Mouse (Mus musculus) limb, embryonic 11.5 days (tissue): ENCODE measurements around the gene Itgb1bp2. TPM values are rescaled to one million over a fixed set of nuclear protein-coding genes. Genes with fewer than 3 reads are reported as not detected.
A peak's percentile ranks its signal among the peaks of the same experiment; 100 is the strongest.

ENCODE experiments used
- ATAC-seq: fragments of 200-750 bp; cut with Nextera tagmentation; 2 replicates; pipeline ENCODE4 v1.8.0; 2017; ENCODE audit warnings: low read depth; ENCODE audit not compliant: insufficient number of reproducible peaks, low FRiP score, low TSS enrichment
- DNase-seq: peaks from one replicate; pipeline ENCODE4 v3.0.0-alpha.2; 2015; ENCODE audit warnings: low spot score
- H3K27ac ChIP-seq: fragments of 300-500 bp; sonication (generic); replicated peaks from 2 replicates; pipeline ENCODE4 v1.5.1; 2014; ENCODE audit warnings: low read depth, mild to moderate bottlenecking, low read length
- H3K27me3 ChIP-seq: fragments of 300-500 bp; sonication (generic); 2 replicates; pipeline ENCODE4 v1.6.1; 2014; ENCODE audit warnings: mild to moderate bottlenecking, low read length, mixed read lengths; ENCODE audit not compliant: control insufficient read depth, insufficient read depth
- H3K36me3 ChIP-seq: fragments of 300-500 bp; sonication (generic); 2 replicates; pipeline ENCODE4 v1.6.1; 2014; ENCODE audit warnings: mild to moderate bottlenecking, low read length, moderate library complexity, mixed read lengths; ENCODE audit not compliant: control insufficient read depth, insufficient read depth
- H3K4me1 ChIP-seq: fragments of 300-500 bp; sonication (generic); 2 replicates; pipeline ENCODE4 v1.6.1; 2014; ENCODE audit warnings: low read length, mixed read lengths; ENCODE audit not compliant: control insufficient read depth, insufficient read depth
- H3K4me2 ChIP-seq: fragments of 300-500 bp; sonication (generic); 2 replicates; pipeline ENCODE4 v1.6.1; 2014; ENCODE audit warnings: low read depth, mild to moderate bottlenecking, moderate library complexity; ENCODE audit not compliant: severe bottlenecking
- H3K4me3 ChIP-seq: fragments of 300-500 bp; sonication (generic); 2 replicates; pipeline ENCODE4 v1.5.1; 2014; ENCODE audit warnings: low read depth, low read length
- H3K9ac ChIP-seq: fragments of 300-500 bp; sonication (generic); 2 replicates; pipeline ENCODE4 v1.6.1; 2014; ENCODE audit warnings: mild to moderate bottlenecking, low read length
- H3K9me3 ChIP-seq: fragments of 300-500 bp; sonication (generic); 2 replicates; pipeline ENCODE4 v1.6.1; 2016; ENCODE audit warnings: low read length; ENCODE audit not compliant: control insufficient read depth
- WGBS: fragments of 180-500 bp; shearing (Covaris S2); extraction: QIAGEN DNeasy Blood & Tissue Kit; methylation state at CpG from one replicate; pipeline ENCODE4 v1.1.7; 2014; 5-methylcytosine and 5-hydroxymethylcytosine counted together
- polyA plus RNA-seq: library from polyadenylated mRNA; unstranded; fragments of >200 nt; fragmentation: Nextera tagmentation; extraction: Ambion mirVana; gene quantifications from 2 replicates; pipeline ENCODE4 v1.2.1, GENCODE M21; 2014

Gene Itgb1bp2
- 2.4 and 3.5 TPM in 2 replicates for polyA plus RNA-seq

- ATAC-seq (no peak), DNase-seq (no peak)
- no peaks in the 10 kb centered on the region for H3K4me1 ChIP-seq
- H3K9me3 ChIP-seq: no peaks in the 10 kb centered on the region
- H3K27me3 ChIP-seq: 0 out of 2 replicates have a peak, but pooled peaks cover 2% of the 10 kb centered on the region
- H3K4me3 ChIP-seq: no peak within 1 kb of the TSS
- WGBS: 73% methylated on average over 4 of the region's 4 CpGs
- H3K36me3 ChIP-seq: peaks cover 5% of the 10 kb centered on the region; the same call in 1 of the 2 replicates
- no peak within 1 kb of the TSS for H3K4me2 ChIP-seq
- no peak within 1 kb of the TSS for H3K9ac ChIP-seq
- H3K27ac ChIP-seq: no peak within 1 kb of the TSS
These were observed at the start of gene Itgb1bp2 for GRCm38 (mm10) chrX:101448886-101449475. Itgb1bp2 (plus strand) TSS chrX:101449088.

DNA sequence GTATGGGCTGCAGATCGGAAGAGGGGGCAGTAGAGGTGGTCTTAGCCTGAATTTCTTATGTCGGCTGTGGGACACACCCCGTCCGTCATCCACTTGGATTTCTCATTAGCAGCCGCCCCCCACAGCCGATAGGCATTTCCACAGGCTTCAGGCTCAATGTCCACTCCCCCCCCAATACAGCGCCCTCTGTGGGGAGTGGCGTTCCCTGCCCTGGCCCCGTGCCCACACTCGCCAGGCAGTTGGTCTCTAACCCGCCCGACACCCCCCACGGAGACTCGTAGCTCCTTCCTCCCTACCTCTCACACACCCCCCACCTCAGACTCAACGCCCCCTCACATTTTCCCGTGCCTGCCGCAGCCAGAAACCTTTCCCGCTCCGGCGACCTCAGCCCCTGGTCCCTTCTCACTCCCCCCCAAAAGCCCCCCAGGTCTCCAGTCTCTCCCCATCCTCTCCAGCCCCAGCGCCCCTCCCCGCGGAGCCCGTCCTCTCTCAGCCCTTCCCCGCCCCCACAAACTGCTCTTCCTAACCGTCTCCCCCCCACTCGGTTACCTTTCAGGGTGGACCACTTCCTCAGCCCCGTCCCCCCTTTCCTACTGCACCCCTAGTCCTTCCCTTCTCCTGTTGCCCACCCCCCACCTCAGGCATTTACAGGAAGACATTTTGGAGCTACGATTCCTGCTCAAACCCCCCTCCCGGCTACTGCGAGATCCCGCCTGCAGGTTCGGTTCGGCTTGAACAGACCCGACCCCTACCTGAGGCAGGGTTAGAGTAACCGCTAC, 29.8 kb upstream of the Itgb1bp2 start:
- 0 out of 2 replicates have a peak, but pooled peaks have one; percentile 19 for ATAC-seq
- DNase-seq: peak; percentile 46
- Histone ChIP-seq H3K9me3 (no peaks in the 10 kb centered on the region), H3K9ac (peak overlapping the region; percentile 63), H3K27me3 (0 out of 2 replicates have a peak, but pooled peaks cover 3% of the 10 kb centered on the region), H3K4me2 (peak overlapping the region; percentile 50), H3K36me3 (0 out of 2 replicates have a peak, but pooled peaks cover 2% of the 10 kb centered on the region), H3K4me1 (peaks cover 8% of the 10 kb centered on the region; the same call in 1 of the 2 replicates), H3K4me3 (peak overlapping the region; percentile 53), H3K27ac (0 out of 2 replicates have a peak overlapping the region, but pooled peaks have one; percentile 14)
- WGBS: 27% methylated on average over 35 of the region's 36 CpGs

DNA sequence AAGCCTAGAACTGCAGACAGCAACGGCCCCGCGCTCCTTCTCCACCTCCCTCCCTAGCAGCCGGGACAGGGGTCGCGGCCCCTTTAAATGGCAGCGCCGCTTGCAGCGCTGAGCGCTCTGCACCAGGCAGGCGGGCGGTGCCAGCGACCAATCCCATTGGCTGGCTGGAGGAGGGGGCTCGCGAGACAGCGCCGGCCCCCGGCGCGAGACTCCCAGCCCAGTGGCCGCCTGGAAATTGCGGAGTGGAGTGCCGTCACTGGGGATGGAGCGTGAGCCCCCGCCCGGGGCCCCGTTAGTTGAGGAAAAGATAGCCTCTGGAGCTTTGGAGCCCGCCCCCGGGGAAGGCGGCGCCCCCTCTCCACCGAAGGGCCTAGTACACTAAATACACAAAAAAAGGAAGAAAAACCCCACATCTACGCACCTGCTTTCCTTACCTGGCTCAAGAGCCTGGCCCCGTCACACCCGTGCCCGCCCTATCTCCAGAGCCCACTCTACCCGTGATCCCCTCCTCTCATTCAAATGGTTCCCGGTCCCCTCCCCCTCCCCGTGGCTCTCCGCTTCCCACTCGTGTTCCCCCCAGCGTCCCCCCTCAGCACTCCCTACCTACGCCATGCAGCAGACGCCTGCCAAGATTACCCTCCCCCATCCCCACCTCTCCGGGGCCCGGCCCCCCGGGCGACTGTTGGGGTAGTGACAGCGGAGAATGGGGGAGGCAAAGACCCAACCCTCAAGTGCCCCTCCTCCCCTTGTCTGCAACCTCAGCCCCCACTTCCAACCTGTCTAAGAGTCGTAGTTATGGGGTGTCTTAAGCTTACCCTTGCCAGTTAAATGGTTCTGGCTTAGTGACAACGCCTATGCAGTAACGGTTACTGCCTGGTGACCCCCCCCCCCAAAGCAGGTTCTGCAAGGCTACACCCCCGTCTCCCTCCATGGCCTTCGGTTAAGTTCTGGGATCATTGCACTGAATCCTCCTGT, 28.9 kb upstream of the Itgb1bp2 start:
- H3K4me1 ChIP-seq: peaks cover 8% of the 10 kb centered on the region; the same call in 1 of the 2 replicates
- 0 out of 2 replicates have a peak overlapping the region, but pooled peaks have one; percentile 14 for H3K27ac ChIP-seq
- peak overlapping the region; percentile 53 for H3K4me3 ChIP-seq
- 0 out of 2 replicates have a peak, but pooled peaks cover 3% of the 10 kb centered on the region for H3K27me3 ChIP-seq
- peak overlapping the region; percentile 50 for H3K4me2 ChIP-seq
- peak overlapping the region; percentile 63 for H3K9ac ChIP-seq
- ATAC-seq: peak; percentile 94
- DNase-seq: peak; percentile 87
- WGBS: 16% methylated on average over 53 of the region's 54 CpGs
- no peaks in the 10 kb centered on the region for H3K9me3 ChIP-seq
- H3K36me3 ChIP-seq: 0 out of 2 replicates have a peak, but pooled peaks cover 2% of the 10 kb centered on the region

- Histone ChIP-seq H3K27ac (no peak within 1 kb of the TSS), H3K9me3 (no peaks in the 10 kb centered on the region), H3K9ac (0 out of 2 replicates have a peak within 1 kb of the TSS, but pooled peaks have one; percentile 0), H3K4me3 (peak within 1 kb of the TSS; percentile 53), H3K27me3 (0 out of 2 replicates have a peak, but pooled peaks cover 3% of the 10 kb centered on the region), H3K4me2 (peak within 1 kb of the TSS; percentile 38), H3K4me1 (peaks cover 8% of the 10 kb centered on the region; the same call in 1 of the 2 replicates), H3K36me3 (0 out of 2 replicates have a peak, but pooled peaks cover 2% of the 10 kb centered on the region)
- WGBS: 39% methylated on average over 4 of the region's 4 CpGs
- DNase-seq: no peak
- no peak for ATAC-seq
These were observed 28.2 kb upstream of the Itgb1bp2 start, which contains the start of gene Zmym3 for GRCm38 (mm10) chrX:101420700-101421095. Zmym3 (minus strand) TSS chrX:101420849.

GRCm38 (mm10) chrX:101423462-101423861, 25.4 kb upstream of the Itgb1bp2 start:
- Histone ChIP-seq H3K9ac (no peak overlapping the region), H3K36me3 (no peaks in the 10 kb centered on the region), H3K4me1 (peaks cover 5% of the 10 kb centered on the region; the same call in 1 of the 2 replicates), H3K27ac (no peak overlapping the region), H3K4me2 (no peak overlapping the region), H3K9me3 (no peaks in the 10 kb centered on the region), H3K4me3 (no peak overlapping the region), H3K27me3 (0 out of 2 replicates have a peak, but pooled peaks cover 2% of the 10 kb centered on the region)
- ATAC-seq: no peak
- 84% methylated on average over 2 of the region's 2 CpGs for WGBS
- DNase-seq: no peak

DNA sequence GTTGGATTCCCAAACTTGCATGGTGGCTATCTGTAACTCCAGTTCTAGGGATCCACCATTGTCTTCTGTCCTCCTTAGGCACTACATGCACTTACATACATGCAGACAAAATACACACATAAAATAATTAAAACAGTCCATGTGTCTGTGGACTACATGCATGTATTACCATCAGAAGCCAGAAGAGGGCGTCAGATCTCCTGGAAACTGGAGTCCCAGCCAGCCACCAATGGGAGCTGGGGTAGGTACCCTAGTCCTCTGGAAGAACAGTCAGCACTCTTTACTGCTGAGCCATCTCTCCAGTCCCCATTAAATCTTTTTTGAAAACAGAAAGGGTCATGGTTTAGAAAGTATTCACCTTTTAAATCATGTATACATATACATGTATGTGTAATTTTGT, 21.1 kb upstream of the Itgb1bp2 start:
- ATAC-seq (no peak), DNase-seq (no peak)
- no peak overlapping the region for H3K4me3 ChIP-seq
- 4% methylated on average over 1 of the region's 1 CpGs for WGBS
- H3K27ac ChIP-seq: no peak overlapping the region
- no peaks in the 10 kb centered on the region for H3K4me1 ChIP-seq
- 0 out of 2 replicates have a peak, but pooled peaks cover 2% of the 10 kb centered on the region for H3K27me3 ChIP-seq
- no peaks in the 10 kb centered on the region for H3K36me3 ChIP-seq
- no peak overlapping the region for H3K4me2 ChIP-seq
- H3K9ac ChIP-seq: no peak overlapping the region
- no peaks in the 10 kb centered on the region for H3K9me3 ChIP-seq

GRCm38 (mm10) chrX:101428785-101429141, 20.1 kb upstream of the Itgb1bp2 start:
- peak overlapping the region; percentile 92 for H3K27ac ChIP-seq
- H3K9me3 ChIP-seq: no peaks in the 10 kb centered on the region
- H3K9ac ChIP-seq: peak overlapping the region; percentile 43; the same call in 1 of the 2 replicates
- 27% methylated on average over 7 of the region's 7 CpGs for WGBS
- H3K4me2 ChIP-seq: peak overlapping the region; percentile 22; the same call in 1 of the 2 replicates
- H3K4me3 ChIP-seq: peak overlapping the region; percentile 14; the same call in 1 of the 2 replicates
- peak; percentile 29 for DNase-seq
- H3K36me3 ChIP-seq: no peaks in the 10 kb centered on the region
- H3K4me1 ChIP-seq: no peaks in the 10 kb centered on the region
- no peak for ATAC-seq
- H3K27me3 ChIP-seq: 0 out of 2 replicates have a peak, but pooled peaks cover 2% of the 10 kb centered on the region
